Mouse (Mus musculus): ENCODE results near the gene Nfkbie.

The Nfkbie gene

GRCm38 (mm10) chr17:45559732-45560525, 4.4 kb downstream of the Nfkbie start:
- DNase-seq (ENCODE audit: inconsistent ontology term): no peak

DNA sequence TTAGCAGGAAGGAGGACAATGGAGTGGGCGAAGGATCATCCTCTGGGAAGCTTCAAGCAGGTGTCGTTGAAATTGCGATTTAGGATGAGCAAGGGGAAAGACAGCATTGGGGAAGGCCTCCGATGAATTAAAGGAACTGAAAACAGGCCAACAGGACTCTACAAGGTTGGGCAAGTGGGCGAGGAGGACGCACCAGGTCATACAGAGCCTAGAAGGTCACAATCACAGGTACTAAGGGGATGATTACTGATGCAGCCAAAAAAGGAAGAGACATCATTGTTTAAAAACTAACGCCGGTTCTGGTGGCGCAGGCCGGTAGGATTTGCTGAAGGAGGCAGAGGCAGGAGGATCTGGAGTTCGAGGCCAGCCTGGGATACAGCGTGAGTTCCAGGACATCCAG, 7.7 kb downstream of the Nfkbie start:
- no peak for DNase-seq (ENCODE audit: inconsistent ontology term)

GRCm38 (mm10) chr17:45563655-45564530, 8.4 kb downstream of the Nfkbie start, which contains the start of gene Slc35b2:
Gene Slc35b2 (plus strand): TSS chr17:45563874.
- peak; percentile 98 for DNase-seq (ENCODE audit: inconsistent ontology term)

DNA sequence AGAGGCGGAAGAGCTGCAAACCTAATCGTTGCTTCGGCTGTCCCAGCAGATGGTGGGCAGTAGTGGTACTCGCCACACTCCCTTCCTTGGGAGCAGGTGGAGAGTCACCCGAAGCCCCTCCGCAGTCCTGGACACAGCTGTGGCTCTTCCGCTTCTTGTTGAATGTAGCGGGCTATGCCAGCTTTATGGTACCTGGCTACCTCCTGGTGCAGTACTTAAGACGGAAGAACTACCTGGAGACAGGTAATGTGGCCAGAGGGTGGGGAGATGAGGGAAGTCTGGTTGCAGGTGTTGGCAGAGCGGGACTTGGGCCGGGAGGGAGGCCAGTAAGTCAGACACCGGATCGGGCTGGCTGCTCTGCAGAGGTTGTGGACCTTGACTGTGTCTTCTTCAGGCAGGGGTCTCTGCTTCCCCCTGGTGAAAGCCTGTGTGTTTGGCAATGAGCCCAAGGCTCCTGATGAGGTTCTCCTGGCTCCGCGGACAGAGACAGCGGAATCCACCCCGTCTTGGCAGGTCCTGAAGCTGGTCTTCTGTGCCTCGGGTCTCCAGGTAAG, 9.1 kb downstream of the Nfkbie start:
- DNase-seq (ENCODE audit: inconsistent ontology term): no peak

DNA sequence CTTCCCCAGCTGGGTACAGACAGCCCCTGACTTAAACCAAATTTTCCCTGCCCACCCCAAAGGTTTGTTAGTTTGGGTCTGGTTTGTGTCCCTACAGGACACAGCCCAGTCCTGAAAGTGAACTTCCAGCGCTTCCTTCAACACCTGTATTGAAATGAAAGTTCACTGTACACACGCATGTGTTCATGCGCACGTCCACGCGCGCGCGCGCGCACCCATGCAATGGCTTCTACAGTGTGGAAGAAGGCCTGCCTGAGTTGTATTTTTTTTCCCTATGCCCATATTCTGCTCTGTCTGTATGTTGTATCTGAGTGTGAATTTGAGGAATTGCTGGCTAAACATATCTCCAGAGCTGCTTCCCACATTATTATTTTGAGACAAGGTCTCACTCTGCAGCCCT, 9.6 kb downstream of the Nfkbie start:
- no peak for DNase-seq (ENCODE audit: inconsistent ontology term)

GRCm38 (mm10) chr17:45566031-45566359, 10.5 kb downstream of the Nfkbie start:
- DNase-seq (ENCODE audit: inconsistent ontology term): no peak

DNA sequence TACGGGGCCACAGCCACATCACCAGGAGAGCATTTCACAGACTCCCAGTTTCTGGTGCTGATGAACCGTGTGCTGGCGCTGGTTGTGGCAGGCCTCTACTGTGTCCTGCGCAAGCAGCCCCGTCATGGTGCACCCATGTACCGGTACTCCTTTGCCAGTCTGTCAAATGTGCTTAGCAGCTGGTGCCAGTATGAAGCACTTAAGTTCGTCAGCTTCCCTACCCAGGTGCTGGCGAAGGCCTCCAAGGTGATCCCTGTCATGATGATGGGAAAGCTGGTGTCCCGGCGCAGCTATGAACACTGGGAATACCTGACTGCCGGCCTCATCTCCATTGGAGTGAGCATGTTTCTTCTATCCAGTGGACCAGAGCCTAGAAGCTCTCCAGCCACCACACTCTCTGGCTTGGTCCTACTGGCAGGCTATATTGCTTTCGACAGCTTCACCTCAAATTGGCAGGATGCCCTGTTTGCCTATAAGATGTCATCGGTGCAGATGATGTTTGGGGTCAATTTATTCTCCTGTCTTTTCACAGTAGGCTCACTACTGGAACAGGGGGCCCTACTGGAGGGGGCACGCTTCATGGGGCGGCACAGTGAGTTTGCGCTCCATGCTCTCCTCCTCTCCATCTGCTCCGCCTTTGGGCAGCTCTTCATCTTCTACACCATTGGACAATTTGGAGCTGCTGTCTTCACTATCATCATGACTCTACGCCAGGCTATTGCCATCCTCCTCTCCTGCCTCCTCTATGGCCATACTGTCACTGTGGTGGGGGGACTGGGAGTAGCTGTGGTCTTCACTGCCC, 11.1 kb downstream of the Nfkbie start:
- no peak for DNase-seq (ENCODE audit: inconsistent ontology term)

- no peak for DNase-seq (ENCODE audit: inconsistent ontology term)
These were observed 11.7 kb downstream of the Nfkbie start for GRCm38 (mm10) chr17:45567162-45567601.

DNA sequence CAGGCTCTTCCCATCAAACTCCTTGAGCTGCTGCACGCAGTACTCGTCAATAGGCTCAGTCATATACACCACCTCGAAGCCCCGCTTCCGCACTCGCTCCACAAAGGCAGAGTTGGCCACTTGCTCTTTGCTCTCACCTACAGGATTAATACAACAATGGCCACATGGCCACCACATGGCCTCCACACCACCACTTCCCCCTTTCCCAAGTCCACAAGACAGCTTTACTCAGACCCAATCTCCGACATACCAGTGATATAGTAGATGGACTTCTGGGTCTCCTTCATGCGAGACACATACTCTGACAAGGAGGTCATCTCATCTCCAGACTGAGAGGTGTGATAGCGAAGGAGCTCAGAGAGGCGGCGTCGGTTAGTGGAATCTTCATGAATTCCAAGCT, 13.5 kb downstream of the Nfkbie start:
- DNase-seq (ENCODE audit: inconsistent ontology term): no peak

DNA sequence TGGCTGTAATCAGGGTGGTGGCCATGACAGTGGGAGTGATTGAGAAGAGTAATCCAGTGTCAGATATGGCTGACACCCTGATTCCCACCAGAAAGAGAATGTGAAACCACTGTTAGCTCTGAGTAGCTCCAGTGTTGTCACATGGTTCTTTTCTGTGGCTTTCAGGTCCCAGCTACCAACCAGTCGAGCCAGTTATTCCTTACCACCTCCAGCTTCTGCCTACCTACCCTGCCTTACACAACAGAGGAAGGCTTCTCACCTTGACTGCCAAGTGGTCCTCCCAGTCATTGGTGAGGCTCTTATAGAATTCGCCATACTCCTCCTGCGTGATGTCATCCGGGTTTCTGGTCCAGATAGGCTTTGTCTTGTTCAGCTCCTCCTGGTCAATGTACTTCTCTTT, 14.5 kb downstream of the Nfkbie start:
- DNase-seq (ENCODE audit: inconsistent ontology term): no peak

DNA sequence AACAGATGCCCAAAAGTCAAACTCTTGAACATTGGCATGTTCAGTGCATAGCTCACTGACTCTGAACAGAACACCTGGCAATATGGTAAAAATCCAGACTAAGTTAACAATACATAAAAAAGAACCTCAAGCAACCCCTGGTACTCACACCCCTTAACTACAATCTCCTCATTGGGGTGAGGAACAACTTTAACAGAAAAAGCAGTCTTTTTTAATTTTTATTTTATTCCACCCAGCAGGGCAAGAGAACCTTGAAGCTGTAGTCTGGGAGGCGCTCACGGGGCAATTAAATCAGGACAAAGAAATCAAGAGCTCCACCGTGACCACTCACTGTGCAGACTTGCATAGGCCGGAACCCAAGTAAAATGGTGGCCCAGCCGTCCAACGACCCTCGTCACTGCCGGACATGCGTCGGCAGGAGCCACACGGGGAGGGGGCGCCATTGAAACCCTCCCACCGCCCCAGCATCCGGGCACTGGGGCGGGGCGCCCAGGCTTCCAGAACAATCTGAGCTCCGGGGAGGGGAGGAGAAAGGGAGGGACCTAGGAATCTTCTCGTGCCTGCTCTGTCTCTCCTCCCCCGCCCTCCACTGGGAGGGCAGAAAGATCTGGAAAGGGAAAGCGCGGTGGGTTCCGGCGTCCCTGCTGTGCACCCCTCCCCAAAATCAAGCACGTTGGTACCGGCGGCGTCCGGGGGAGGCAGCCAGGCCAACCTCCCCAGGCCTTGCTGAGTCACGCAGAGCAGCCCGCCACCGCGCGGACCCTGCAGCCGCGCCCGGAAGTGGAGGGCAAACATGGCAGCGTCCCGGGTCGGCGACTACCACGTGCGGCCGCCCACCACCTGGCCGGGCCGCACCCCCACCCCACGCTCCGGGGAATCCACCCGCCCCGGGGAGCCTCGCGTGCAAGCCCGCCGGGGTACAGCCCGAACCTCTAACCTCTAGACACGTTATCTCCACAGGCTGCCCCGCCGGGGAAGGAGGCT, 16.9 kb downstream of the Nfkbie start:
- DNase-seq (ENCODE audit: inconsistent ontology term): peak; percentile 95

GRCm38 (mm10) chr17:45573087-45573779, 17.7 kb downstream of the Nfkbie start, which contains the start of gene Hsp90ab1:
Gene Hsp90ab1 (minus strand): TSS chr17:45573271.
- peak; percentile 100 for DNase-seq (ENCODE audit: inconsistent ontology term)

DNA sequence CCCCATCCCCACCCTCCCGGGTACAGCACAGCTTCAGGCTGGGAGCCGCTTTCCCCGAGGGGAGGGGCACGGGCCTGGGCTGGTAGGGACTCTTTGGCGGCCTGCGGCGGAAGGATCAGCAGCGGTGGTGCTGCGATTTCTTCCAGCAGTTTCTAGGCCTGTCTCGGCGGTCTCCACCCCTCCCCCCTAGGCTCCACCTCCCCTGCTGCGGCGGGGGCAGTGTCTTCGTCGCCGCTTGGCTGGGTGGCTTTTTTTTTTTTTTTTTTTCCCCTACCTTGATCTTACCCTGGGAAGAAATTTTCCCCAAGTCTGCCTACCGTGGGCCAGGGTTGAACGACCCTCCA, 18.2 kb downstream of the Nfkbie start:
- peak; percentile 98 for DNase-seq (ENCODE audit: inconsistent ontology term)

DNA sequence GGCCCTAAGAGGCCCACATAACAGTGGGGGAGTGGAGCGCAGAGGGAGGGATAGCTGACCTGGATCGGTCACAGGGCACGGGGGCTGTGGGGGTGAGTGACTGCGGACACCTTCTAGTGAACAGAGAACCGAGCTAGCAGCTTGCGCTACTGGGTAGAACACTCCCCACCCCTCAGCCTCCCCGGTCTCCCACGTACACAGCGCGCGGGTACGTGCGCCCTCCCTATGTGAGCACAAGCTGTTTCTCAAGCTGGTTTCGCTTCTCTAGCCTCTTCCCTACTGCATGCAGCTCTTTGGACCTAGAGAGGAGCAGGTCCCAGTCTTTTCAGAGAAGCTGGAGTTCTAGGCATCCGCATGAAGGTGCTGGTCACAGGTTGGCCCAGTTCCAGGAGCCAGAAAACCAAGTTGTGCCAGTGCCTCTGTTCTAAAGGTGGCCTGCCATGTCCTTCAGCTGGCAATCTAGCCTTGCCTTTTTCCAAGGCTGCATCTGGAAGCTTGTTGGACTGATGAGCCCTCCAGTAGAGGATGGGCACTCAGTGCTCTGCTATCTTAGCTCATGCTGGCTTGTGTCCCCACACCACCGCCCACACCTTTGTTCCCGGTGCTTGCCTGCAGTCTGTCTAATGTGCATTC, 18.7 kb downstream of the Nfkbie start:
- no peak for DNase-seq (ENCODE audit: inconsistent ontology term)

- no peak for DNase-seq (ENCODE audit: inconsistent ontology term)
These were observed 19.8 kb downstream of the Nfkbie start for GRCm38 (mm10) chr17:45575123-45575897.

DNA sequence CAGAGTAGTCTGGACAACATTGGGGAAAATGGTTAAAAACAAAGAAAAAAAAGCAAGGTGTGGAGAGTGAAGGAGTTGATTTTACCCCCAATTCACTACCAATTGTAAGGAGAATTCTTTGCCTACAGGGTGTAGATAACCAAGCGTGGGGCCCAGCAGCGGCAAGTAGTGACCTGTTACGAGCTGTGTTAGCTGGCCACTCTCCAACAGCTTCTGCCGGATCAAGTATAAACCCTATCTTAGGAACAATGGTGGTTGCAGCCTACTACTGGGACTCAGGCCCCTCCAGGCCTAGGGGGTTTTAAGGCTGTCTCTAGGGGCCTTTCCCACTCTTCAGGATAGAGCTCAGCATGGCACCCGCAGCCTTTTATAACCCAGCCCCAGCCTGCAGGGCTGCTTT, 22.7 kb downstream of the Nfkbie start:
- no peak for DNase-seq (ENCODE audit: inconsistent ontology term)

DNA sequence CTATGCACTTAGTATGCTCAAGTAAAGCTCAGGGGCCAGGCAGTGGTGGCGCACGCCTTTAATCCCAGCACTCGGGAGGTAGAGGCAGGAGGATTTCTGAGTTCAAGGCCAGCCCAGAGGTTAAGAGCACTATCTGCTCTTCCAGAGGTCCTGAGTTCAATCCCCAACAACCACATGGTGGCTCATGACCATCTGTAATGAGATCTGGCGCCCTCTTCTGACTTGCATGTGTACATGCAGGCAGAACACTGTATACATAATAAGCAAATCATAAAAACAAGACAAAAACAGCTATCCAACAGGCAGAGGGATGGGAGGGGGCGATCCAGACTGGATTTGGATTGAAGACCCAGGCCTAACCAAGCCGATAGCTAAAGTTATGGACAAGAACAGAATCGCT, 23.3 kb downstream of the Nfkbie start:
- no peak for DNase-seq (ENCODE audit: inconsistent ontology term)

GRCm38 (mm10) chr17:45579554-45579953, 24.1 kb downstream of the Nfkbie start:
- no peak for DNase-seq (ENCODE audit: inconsistent ontology term)
